Mouse (Mus musculus) neural tube, embryonic 11.5 days (tissue): ENCODE data around the gene Vdr. TPM values are rescaled to one million over a fixed set of nuclear protein-coding genes. Genes with fewer than 3 reads are reported as not detected.

Experiments used
- ATAC-seq: fragments of 200-750 bp; cut with Nextera tagmentation; 2 replicates; pipeline ENCODE4 v1.8.0; 2017; ENCODE audit warnings: moderate number of reproducible peaks, mild to moderate bottlenecking, moderate TSS enrichment, moderate library complexity; ENCODE audit not compliant: insufficient read depth, low FRiP score, low TSS enrichment
- DNase-seq: peaks from one replicate; pipeline ENCODE4 v3.0.0-alpha.2; 2015; ENCODE audit warnings: low spot score
- H3K27ac ChIP-seq: fragments of 300-500 bp; sonication (generic); 2 replicates; pipeline ENCODE4 v1.5.1; 2014; ENCODE audit warnings: low read depth, mild to moderate bottlenecking, low read length
- H3K27me3 ChIP-seq: fragments of 300-500 bp; sonication (generic); 2 replicates; pipeline ENCODE4 v1.6.1; 2014; ENCODE audit warnings: mild to moderate bottlenecking, low read length, mixed read lengths; ENCODE audit not compliant: control insufficient read depth, insufficient read depth
- H3K36me3 ChIP-seq: fragments of 300-500 bp; sonication (generic); 2 replicates; pipeline ENCODE4 v1.6.1; 2014; ENCODE audit warnings: mild to moderate bottlenecking, low read length, moderate library complexity, mixed read lengths; ENCODE audit not compliant: control insufficient read depth, insufficient read depth
- H3K4me1 ChIP-seq: fragments of 300-500 bp; sonication (generic); 2 replicates; pipeline ENCODE4 v1.6.1; 2014; ENCODE audit warnings: low read length, mixed read lengths; ENCODE audit not compliant: control insufficient read depth, insufficient read depth
- H3K4me2 ChIP-seq: fragments of 300-500 bp; sonication (generic); 2 replicates; pipeline ENCODE4 v1.6.1; 2014; ENCODE audit warnings: low read depth, mild to moderate bottlenecking, moderate library complexity
- H3K4me3 ChIP-seq: fragments of 300-500 bp; sonication (generic); 2 replicates; pipeline ENCODE4 v1.5.1; 2014; ENCODE audit warnings: low read depth, low read length
- H3K9ac ChIP-seq: fragments of 300-500 bp; sonication (generic); 2 replicates; pipeline ENCODE4 v1.6.1; 2014; ENCODE audit warnings: mild to moderate bottlenecking, low read length
- H3K9me3 ChIP-seq: fragments of 300-500 bp; sonication (generic); 2 replicates; pipeline ENCODE4 v1.6.1; 2016; ENCODE audit warnings: low read length; ENCODE audit not compliant: control insufficient read depth
- whole genome bisulfite sequencing: fragments of 180-500 bp; shearing (Covaris S2); extraction: QIAGEN DNeasy Blood & Tissue Kit; methylation state at CpG from one replicate; pipeline ENCODE4 v1.1.7; 2014; 5-methylcytosine and 5-hydroxymethylcytosine counted together
- polyA plus RNA-seq: library from polyadenylated mRNA; unstranded; fragments of >200 nt; fragmentation: Nextera tagmentation; extraction: Ambion mirVana; gene quantifications from 2 replicates; pipeline ENCODE4 v1.2.1, GENCODE M21; 2014

Vdr gene
- polyA plus RNA-seq, 1 experiment from 2014 or later, result 0.16 TPM

- Histone ChIP-seq H3K9ac (no peak overlapping the region), H3K36me3 (peaks cover 5% of the 10 kb centered on the region), H3K4me2 (no peak overlapping the region), H3K27me3 (no peaks in the 10 kb centered on the region), H3K4me1 (peaks cover 25% of the 10 kb centered on the region), H3K27ac (no peak overlapping the region), H3K4me3 (no peak overlapping the region), H3K9me3 (no peaks in the 10 kb centered on the region)
- no peak for DNase-seq
- 71% methylated on average over 6 of the region's 6 CpGs for WGBS
- ATAC-seq, result no peak
Measured at GRCm38 (mm10) chr15:97821983-97822363, 88.5 kb downstream of the Vdr start.

DNA sequence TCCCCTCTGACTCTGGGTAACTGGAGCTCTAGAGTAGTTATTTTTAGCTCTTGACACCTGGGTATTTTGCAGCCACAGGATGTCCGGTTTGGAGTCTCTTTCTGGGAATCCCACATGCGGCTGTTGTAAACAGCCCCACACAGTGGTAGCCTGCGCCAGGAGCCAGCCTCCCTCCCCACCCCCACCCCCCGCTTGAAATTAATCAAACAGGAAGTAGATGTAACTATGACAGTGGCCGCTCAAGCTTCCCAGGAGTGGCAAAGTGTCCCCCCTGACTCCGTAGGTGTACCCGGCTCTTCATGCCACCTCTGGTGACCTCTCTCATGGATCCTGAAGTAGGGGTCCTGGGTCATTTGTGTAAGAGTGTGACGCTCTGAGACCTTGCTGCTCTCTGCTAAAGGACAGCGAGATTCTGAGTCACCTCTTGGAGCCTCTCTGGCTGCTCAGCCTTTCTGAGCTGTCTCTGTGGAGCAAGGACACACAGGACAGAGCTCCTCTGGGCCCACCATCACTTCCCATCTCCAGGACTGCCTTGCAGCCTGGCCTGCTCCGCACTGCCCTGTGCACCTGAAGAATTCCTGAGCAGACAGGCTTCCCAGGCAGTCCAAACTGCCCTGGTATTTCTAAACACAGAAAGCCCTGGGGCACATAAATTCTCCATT is 89.0 kb downstream of the Vdr start:
- Histone ChIP-seq H3K27me3 (no peaks in the 10 kb centered on the region), H3K9me3 (no peaks in the 10 kb centered on the region), H3K4me1 (peaks cover 25% of the 10 kb centered on the region), H3K4me2 (no peak overlapping the region), H3K36me3 (peaks cover 5% of the 10 kb centered on the region), H3K9ac (no peak overlapping the region), H3K4me3 (no peak overlapping the region), H3K27ac (no peak overlapping the region)
- 56% methylated on average over 10 of the region's 10 CpGs for WGBS
- DNase-seq, result no peak
- no peak for ATAC-seq

DNA sequence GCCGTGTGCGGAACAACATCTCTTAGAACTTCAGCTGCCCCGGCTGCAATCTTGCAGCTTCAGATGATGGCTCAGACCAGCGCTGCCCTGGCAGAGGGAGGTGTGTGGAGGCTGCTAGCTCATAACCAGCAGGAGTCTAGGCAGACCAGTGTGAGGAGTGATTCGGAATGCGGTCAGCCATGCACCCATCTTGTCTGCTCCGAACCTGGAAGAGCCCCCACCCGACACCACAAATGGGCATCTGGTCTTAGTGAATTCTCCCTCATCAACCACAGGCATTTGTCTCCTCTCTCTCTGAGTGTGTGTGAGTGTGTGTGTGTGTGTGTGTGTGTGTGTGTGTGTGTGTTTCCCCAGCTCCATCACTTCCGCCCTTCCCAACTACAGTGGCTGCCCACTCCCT is 90.5 kb downstream of the Vdr start:
- WGBS, result 73% methylated on average over 9 of the region's 9 CpGs
- H3K27me3 ChIP-seq, result no peaks in the 10 kb centered on the region
- peaks cover 5% of the 10 kb centered on the region for H3K36me3 ChIP-seq
- H3K9ac ChIP-seq, result no peak overlapping the region
- no peak overlapping the region for H3K4me2 ChIP-seq
- H3K9me3 ChIP-seq, result no peaks in the 10 kb centered on the region
- no peak for DNase-seq
- H3K4me1 ChIP-seq, result peaks cover 16% of the 10 kb centered on the region
- H3K27ac ChIP-seq, result no peak overlapping the region
- no peak for ATAC-seq
- no peak overlapping the region for H3K4me3 ChIP-seq

GRCm38 (mm10) chr15:97816199-97816994 is 94.0 kb downstream of the Vdr start:
- peaks cover 8% of the 10 kb centered on the region for H3K4me1 ChIP-seq
- no peak overlapping the region for H3K27ac ChIP-seq
- 92% methylated on average over 16 of the region's 17 CpGs for WGBS
- ATAC-seq, result no peak
- no peaks in the 10 kb centered on the region for H3K9me3 ChIP-seq
- H3K27me3 ChIP-seq, result no peaks in the 10 kb centered on the region
- DNase-seq, result no peak
- H3K4me2 ChIP-seq, result no peak overlapping the region
- no peak overlapping the region for H3K9ac ChIP-seq
- H3K36me3 ChIP-seq, result peaks cover 2% of the 10 kb centered on the region; the same call in 1 of the 2 replicates
- H3K4me3 ChIP-seq, result no peak overlapping the region

GRCm38 (mm10) chr15:97815254-97815653 is 95.2 kb downstream of the Vdr start:
- H3K36me3 ChIP-seq, result peaks cover 3% of the 10 kb centered on the region; the same call in 1 of the 2 replicates
- no peaks in the 10 kb centered on the region for H3K9me3 ChIP-seq
- no peak overlapping the region for H3K4me2 ChIP-seq
- no peak overlapping the region for H3K9ac ChIP-seq
- ATAC-seq (no peak), DNase-seq (no peak)
- no peak overlapping the region for H3K4me3 ChIP-seq
- no peak overlapping the region for H3K27ac ChIP-seq
- H3K4me1 ChIP-seq, result peaks cover 8% of the 10 kb centered on the region
- WGBS, result 98% methylated on average over 4 of the region's 4 CpGs
- no peaks in the 10 kb centered on the region for H3K27me3 ChIP-seq

DNA sequence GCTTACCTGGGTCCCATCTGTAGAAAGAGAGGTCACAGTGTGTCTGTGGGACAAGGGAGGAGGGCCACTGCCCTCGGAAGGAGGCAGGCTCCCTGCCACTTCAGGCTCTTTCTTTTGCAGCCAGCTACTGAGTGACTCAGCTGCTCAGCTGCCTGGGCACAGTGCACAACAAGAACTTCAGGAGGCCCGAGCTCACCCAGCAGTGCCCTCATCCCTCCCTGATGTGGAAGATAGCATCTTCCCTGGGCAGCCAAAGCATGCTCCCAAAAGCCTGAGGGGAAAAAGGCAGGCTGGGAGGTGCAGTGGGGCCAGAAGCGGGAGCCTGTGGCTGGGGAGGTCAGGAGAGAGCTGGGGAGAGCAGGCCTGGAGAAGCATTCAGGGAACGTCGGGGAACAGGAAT is 95.7 kb downstream of the Vdr start:
- peaks cover 3% of the 10 kb centered on the region; the same call in 1 of the 2 replicates for H3K36me3 ChIP-seq
- H3K27ac ChIP-seq, result no peak overlapping the region
- no peaks in the 10 kb centered on the region for H3K27me3 ChIP-seq
- DNase-seq, result no peak
- H3K9me3 ChIP-seq, result no peaks in the 10 kb centered on the region
- peaks cover 8% of the 10 kb centered on the region for H3K4me1 ChIP-seq
- no peak for ATAC-seq
- WGBS, result 62% methylated on average over 5 of the region's 5 CpGs
- no peak overlapping the region for H3K4me3 ChIP-seq
- H3K9ac ChIP-seq, result no peak overlapping the region
- no peak overlapping the region for H3K4me2 ChIP-seq

- Histone ChIP-seq H3K4me1 (peaks cover 8% of the 10 kb centered on the region), H3K27ac (no peak overlapping the region), H3K4me2 (no peak overlapping the region), H3K9me3 (no peaks in the 10 kb centered on the region), H3K4me3 (no peak overlapping the region), H3K9ac (no peak overlapping the region), H3K36me3 (peaks cover 3% of the 10 kb centered on the region; the same call in 1 of the 2 replicates), H3K27me3 (no peaks in the 10 kb centered on the region)
- 58% methylated on average over 21 of the region's 21 CpGs for WGBS
- ATAC-seq (no peak), DNase-seq (no peak)
Measured at GRCm38 (mm10) chr15:97813452-97814204, 96.8 kb downstream of the Vdr start.

DNA sequence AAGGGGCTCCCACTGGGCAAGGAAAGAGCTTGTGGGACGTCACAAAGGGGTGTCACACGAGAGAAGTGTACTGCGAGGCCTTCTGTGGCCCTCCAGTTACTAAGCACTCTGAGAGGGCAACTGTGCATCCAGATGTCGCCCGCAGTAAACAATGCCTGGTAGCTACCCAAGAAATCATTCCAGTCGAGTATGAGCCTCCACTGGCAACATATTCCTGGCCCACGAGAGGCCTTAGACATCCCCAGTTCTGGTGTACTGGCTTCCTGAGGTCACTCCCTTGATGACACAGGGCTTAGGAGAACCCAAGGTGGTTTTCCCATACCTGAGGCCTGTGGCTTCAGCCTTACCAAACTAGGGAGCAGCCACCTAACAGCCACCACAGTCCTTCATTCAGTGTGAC is 97.6 kb downstream of the Vdr start:
- H3K9ac ChIP-seq, result no peak overlapping the region

More for the DNA sequence above, 97.6 kb downstream of the Vdr start:
- ATAC-seq (no peak), DNase-seq (no peak)
- no peaks in the 10 kb centered on the region for H3K9me3 ChIP-seq
- H3K4me3 ChIP-seq, result no peak overlapping the region
- H3K27ac ChIP-seq, result no peak overlapping the region
- WGBS, result 68% methylated on average over 7 of the region's 7 CpGs
- H3K4me1 ChIP-seq, result peaks cover 8% of the 10 kb centered on the region
- H3K4me2 ChIP-seq, result no peak overlapping the region
- no peaks in the 10 kb centered on the region for H3K27me3 ChIP-seq
- peaks cover 3% of the 10 kb centered on the region; the same call in 1 of the 2 replicates for H3K36me3 ChIP-seq
